Mouse (Mus musculus): ENCODE measurements around the gene Gm10053. TPM values are rescaled to one million over a fixed set of nuclear protein-coding genes. Genes with fewer than 3 reads are reported as not detected.
"Not testable (repeated sequence)": the region's sequence is repeated elsewhere in the genome, so short reads cannot be mapped to it uniquely, and the experiment has no call there.

Gm10053 gene
- total RNA-seq (2014; rRNA removed; ENCODE audit: low replicate concordance) (390 and 396 TPM in 2 replicates), polyA plus RNA-seq (2015; fragmentation: Nextera tagmentation; extraction: Ambion mirVana) (1,580 and 1,639 TPM in 2 replicates)

DNA sequence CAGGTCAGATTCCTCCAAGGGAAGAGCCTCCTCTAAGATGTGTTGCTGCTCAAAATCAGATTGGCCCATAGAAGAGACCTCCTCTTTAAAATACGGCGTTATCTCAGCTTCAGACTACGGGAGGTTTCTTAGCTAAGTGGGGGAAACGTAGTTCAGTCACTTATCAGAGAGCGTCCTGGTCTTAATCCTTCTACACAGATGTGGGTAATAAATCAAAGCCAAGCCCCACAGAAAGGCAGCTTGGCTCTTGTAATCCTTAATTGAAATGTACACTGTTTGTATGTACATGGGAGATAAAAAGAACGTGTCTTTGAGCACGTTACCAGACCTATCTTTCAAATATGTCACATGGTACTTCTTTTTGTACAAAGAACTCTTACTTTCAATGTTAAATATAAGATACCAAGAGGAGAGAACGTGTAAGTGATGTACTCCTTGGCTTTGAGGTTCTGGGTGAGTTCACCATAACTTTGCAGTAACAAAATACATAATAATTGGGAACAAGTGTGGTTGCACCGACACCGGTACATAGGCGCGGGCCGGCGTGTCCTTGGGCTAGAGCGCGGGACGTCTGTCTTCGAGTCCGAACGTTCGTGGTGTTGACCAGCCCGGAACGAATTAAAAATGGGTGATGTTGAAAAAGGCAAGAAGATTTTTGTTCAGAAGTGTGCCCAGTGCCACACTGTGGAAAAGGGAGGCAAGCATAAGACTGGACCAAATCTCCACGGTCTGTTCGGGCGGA, at the start of gene Gm10053:
Gm10053 (plus strand) TSS at position 558 of the 742 bp plus-strand sequence.
- WGBS, result 77% methylated on average over 23 of the region's 26 CpGs
- H3K9ac ChIP-seq (replicated peaks; ENCODE audit: low read depth, low read length); H3K27me3 ChIP-seq (ENCODE audit: control insufficient read depth, insufficient read depth, low read length): not testable (repeated sequence)

DNA sequence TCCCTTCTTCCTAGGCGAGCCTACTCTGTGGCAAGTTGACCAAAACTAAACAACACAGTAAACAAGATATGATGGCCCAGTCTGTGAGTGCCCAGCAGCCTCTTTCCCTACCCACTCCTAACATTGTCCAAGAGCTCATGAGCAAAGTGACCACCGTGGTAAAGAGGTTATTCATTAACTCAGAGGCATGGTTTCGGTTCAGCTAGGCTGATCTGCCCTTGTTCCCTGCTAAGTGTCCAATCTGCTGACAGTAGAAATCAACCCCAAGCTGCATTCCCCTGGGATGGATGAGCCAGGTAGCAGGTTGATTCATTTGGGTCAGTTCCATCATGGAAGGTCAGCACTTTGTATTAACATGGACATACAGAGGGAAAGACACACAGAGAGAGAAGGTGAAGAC, 33.4 kb upstream of the Gm10053 start:
- no peaks in the 10 kb centered on the region for H3K27me3 ChIP-seq (ENCODE audit: control insufficient read depth, insufficient read depth, low read length)

More for the DNA sequence above, at the start of gene Gm10053:
- not testable (repeated sequence) for H3K27ac ChIP-seq (ENCODE audit: low read depth); H3K4me2 ChIP-seq (ENCODE audit: low read depth, low read length); H3K4me3 ChIP-seq (ENCODE audit: low read depth, low read length); DNase-seq (ENCODE audit: low spot score); H3K9me3 ChIP-seq (replicated peaks; ENCODE audit: control insufficient read depth, low read length); H3K4me1 ChIP-seq (ENCODE audit: control insufficient read depth, insufficient read depth); H3K36me3 ChIP-seq (replicated peaks; ENCODE audit: control insufficient read depth, insufficient read depth, low read length)
- peak; percentile 49; the same call in 1 of the 2 replicates for ATAC-seq (ENCODE audit: insufficient read depth, low read depth)

DNA sequence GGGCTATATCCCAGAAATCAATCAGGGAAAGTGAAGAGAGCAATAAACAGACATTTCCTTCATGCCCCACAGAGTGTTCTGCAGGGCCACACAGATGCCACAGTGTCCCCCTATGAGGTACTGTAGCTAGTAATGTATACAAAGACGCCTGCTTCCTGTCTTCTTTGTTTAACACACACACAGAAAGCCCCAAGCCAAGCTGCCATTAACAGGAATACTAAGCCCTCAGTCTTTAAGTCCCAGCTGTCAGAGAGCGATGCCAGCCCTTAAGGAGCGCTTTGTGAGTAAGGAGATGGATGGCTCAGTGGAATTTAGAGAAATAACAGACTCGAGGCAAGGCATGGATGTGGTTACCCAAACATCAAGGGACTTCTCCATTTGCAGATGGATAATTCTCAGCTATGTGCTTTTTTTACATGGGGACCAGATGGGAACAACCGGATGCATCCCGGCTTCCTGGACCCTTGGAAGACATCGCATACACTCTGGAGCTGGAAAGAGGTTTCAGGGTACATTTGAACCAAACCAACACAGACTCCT, 30.4 kb upstream of the Gm10053 start:
- Histone ChIP-seq H3K4me2 (ENCODE audit: low read depth, low read length) (no peak overlapping the region), H3K36me3 (replicated peaks; ENCODE audit: control insufficient read depth, insufficient read depth, low read length) (no peaks in the 10 kb centered on the region), H3K9ac (replicated peaks; ENCODE audit: low read depth, low read length) (no peak overlapping the region), H3K4me1 (ENCODE audit: control insufficient read depth, insufficient read depth) (peaks cover 17% of the 10 kb centered on the region), H3K4me3 (ENCODE audit: low read depth, low read length) (no peak overlapping the region), H3K27me3 (ENCODE audit: control insufficient read depth, insufficient read depth, low read length) (no peaks in the 10 kb centered on the region), H3K9me3 (replicated peaks; ENCODE audit: control insufficient read depth, low read length) (no peaks in the 10 kb centered on the region), H3K27ac (ENCODE audit: low read depth) (no peak overlapping the region)
- WGBS, result 67% methylated on average over 7 of the region's 7 CpGs
- no peak for ATAC-seq (ENCODE audit: insufficient read depth, low read depth)
- DNase-seq (ENCODE audit: low spot score), result no peak
- TF ChIP-seq CTCF (IDR thresholded peaks at IDR 0.05; ENCODE audit: low read depth), result no peak
- TF ChIP-seq EP300 (IDR thresholded peaks at IDR 0.05; ENCODE audit: low read depth), result no peak

More for the DNA sequence above, 33.4 kb upstream of the Gm10053 start:
- Histone ChIP-seq H3K9ac (replicated peaks; ENCODE audit: low read depth, low read length) (no peak overlapping the region), H3K4me3 (ENCODE audit: low read depth, low read length) (no peak overlapping the region), H3K36me3 (replicated peaks; ENCODE audit: control insufficient read depth, insufficient read depth, low read length) (no peaks in the 10 kb centered on the region), H3K27ac (ENCODE audit: low read depth) (no peak overlapping the region), H3K9me3 (replicated peaks; ENCODE audit: control insufficient read depth, low read length) (no peaks in the 10 kb centered on the region), H3K4me1 (ENCODE audit: control insufficient read depth, insufficient read depth) (no peaks in the 10 kb centered on the region), H3K4me2 (ENCODE audit: low read depth, low read length) (no peak overlapping the region)
- ATAC-seq (ENCODE audit: insufficient read depth, low read depth), result no peak
- no peak for DNase-seq (ENCODE audit: low spot score)
- TF ChIP-seq EP300 (IDR thresholded peaks at IDR 0.05; ENCODE audit: low read depth) (no peak), CTCF (IDR thresholded peaks at IDR 0.05; ENCODE audit: low read depth) (no peak)
- WGBS, result 93% methylated on average over 3 of the region's 3 CpGs

GRCm38 (mm10) chr19:24848345-24848744, 27.1 kb upstream of the Gm10053 start:
- H3K36me3 ChIP-seq (replicated peaks; ENCODE audit: control insufficient read depth, insufficient read depth, low read length), result no peaks in the 10 kb centered on the region
- no peaks in the 10 kb centered on the region for H3K27me3 ChIP-seq (ENCODE audit: control insufficient read depth, insufficient read depth, low read length)
- no peaks in the 10 kb centered on the region for H3K9me3 ChIP-seq (replicated peaks; ENCODE audit: control insufficient read depth, low read length)
- TF ChIP-seq CTCF (IDR thresholded peaks at IDR 0.05; ENCODE audit: low read depth) (no peak), EP300 (IDR thresholded peaks at IDR 0.05; ENCODE audit: low read depth) (no peak)
- H3K27ac ChIP-seq (ENCODE audit: low read depth), result no peak overlapping the region
- ATAC-seq (ENCODE audit: insufficient read depth, low read depth), result no peak
- H3K4me1 ChIP-seq (ENCODE audit: control insufficient read depth, insufficient read depth), result peaks cover 34% of the 10 kb centered on the region
- 61% methylated on average over 7 of the region's 7 CpGs for WGBS
- H3K4me3 ChIP-seq (ENCODE audit: low read depth, low read length), result no peak overlapping the region
- H3K9ac ChIP-seq (replicated peaks; ENCODE audit: low read depth, low read length), result no peak overlapping the region
- no peak overlapping the region for H3K4me2 ChIP-seq (ENCODE audit: low read depth, low read length)
- no peak for DNase-seq (ENCODE audit: low spot score)

DNA sequence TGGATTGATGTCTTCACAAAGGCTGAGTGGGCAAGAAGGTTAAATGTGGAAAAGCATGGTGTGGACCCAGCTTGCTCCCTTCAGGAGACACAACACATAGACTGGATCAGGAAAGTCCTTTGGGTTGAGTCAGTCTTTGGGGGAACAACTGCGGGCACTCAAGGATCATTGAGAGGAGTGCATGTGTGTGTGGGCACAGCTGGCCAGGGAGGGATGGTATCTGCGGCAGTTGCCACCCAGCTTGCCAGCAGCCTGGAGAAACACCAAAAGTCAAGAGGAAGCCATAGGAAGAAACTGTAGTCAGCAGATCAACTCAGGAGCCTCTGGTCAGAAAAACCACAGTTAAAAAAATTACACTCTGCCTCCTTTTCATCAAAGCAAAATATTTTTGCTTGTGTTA, 26.6 kb upstream of the Gm10053 start:
- H3K4me3 ChIP-seq (ENCODE audit: low read depth, low read length), result no peak overlapping the region
- no peaks in the 10 kb centered on the region for H3K9me3 ChIP-seq (replicated peaks; ENCODE audit: control insufficient read depth, low read length)
- H3K36me3 ChIP-seq (replicated peaks; ENCODE audit: control insufficient read depth, insufficient read depth, low read length), result no peaks in the 10 kb centered on the region
- TF ChIP-seq CTCF (IDR thresholded peaks at IDR 0.05; ENCODE audit: low read depth) (no peak), EP300 (IDR thresholded peaks at IDR 0.05; ENCODE audit: low read depth) (no peak)
- H3K9ac ChIP-seq (replicated peaks; ENCODE audit: low read depth, low read length), result no peak overlapping the region
- no peak for DNase-seq (ENCODE audit: low spot score)
- no peak for ATAC-seq (ENCODE audit: insufficient read depth, low read depth)
- no peak overlapping the region for H3K4me2 ChIP-seq (ENCODE audit: low read depth, low read length)
- no peaks in the 10 kb centered on the region for H3K27me3 ChIP-seq (ENCODE audit: control insufficient read depth, insufficient read depth, low read length)
- H3K27ac ChIP-seq (ENCODE audit: low read depth), result no peak overlapping the region
- H3K4me1 ChIP-seq (ENCODE audit: control insufficient read depth, insufficient read depth), result peaks cover 34% of the 10 kb centered on the region
- 87% methylated on average over 2 of the region's 2 CpGs for WGBS

Data from heart, postnatal 0 days (tissue).